Mouse (Mus musculus): Measurements from ENCODE around the gene Ldha.
"Not testable (repeated sequence)": the region's sequence is repeated elsewhere in the genome, so short reads cannot be mapped to it uniquely, and the experiment has no call there.

Ldha gene

GRCm38 (mm10) chr7:46881941-46882340, 40.7 kb downstream of the Ldha start:
- CTCF ChIA-PET = not testable (repeated sequence)

- CTCF ChIA-PET = no interaction called here
Observed at GRCm38 (mm10) chr7:46883304-46883703, 42.0 kb downstream of the Ldha start.

- CTCF ChIA-PET = interaction anchor here (0.7 kb wide), 1 partner anchor 999 kb away, joined by 4 read pairs; the partner anchor contains the start of gene Tmem143
Observed at GRCm38 (mm10) chr7:46895511-46895910, 54.2 kb downstream of the Ldha start.

GRCm38 (mm10) chr7:46899343-46899742, 58.1 kb downstream of the Ldha start:
- CTCF ChIA-PET = no interaction called here

Measured in spleen, embryonic (tissue).